Mouse (Mus musculus) cerebellum, adult 2 months (tissue): Measurements from ENCODE around the gene Ppt2.

ENCODE experiments used
- CTCF ChIP-seq: fragments of 200-500 bp; IDR thresholded peaks from 2 replicates; pipeline ENCODE4 v1.5.1; 2011; ENCODE audit warnings: low read depth, mild to moderate bottlenecking, control low read depth, low read length, moderate library complexity, borderline replicate concordance; ENCODE audit not compliant: insufficient read depth
- POLR2A ChIP-seq: fragments of 200-500 bp; IDR thresholded peaks from 2 replicates; pipeline ENCODE4 v1.6.1; 2011; ENCODE audit warnings: low read length, control low read depth, borderline replicate concordance; ENCODE audit not compliant: insufficient read depth

DNA sequence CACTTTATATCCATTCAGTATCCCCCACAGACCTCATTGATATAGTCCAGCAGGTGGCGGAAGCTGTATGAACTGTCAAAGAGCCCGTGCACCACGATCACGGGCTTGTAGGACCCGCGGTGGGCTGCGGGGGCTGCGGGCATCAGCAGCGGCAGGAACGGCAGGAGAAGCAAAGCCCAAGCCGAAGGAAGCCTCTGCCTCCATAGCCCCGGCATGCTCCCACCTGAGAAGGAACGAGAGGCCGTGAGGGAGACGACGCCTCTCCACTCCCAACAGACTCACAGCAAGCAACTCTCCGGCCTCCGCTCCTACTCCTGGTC lies 1.6 kb downstream of the Ppt2 start:
- peak; percentile 10; the same call in 1 of the 2 replicates for TF ChIP-seq CTCF
- TF ChIP-seq POLR2A: no peak
